Mouse (Mus musculus): ENCODE measurements around the gene Trp53i11. TPM values are rescaled to one million over a fixed set of nuclear protein-coding genes. Genes with fewer than 3 reads are reported as not detected.

Trp53i11 gene
- total RNA-seq (2021) (10 to 100 TPM; 58.6 to 64.7 TPM), polyA plus RNA-seq (2012; rRNA removed) (123 and 179 TPM in 2 replicates)
- long read RNA-seq, transcript Trp53i11-202 (8 exons, 2,703 nt), result minor isoform, 14 of 88 reads
- long read RNA-seq, transcript Trp53i11-201 (8 exons, 2,654 nt), result major isoform, 45 of 88 reads
- long read RNA-seq, partial matches to known transcripts, result 6 of 88 reads
- long read RNA-seq, other reads (novel, unspliced or antisense), result 23 of 88 reads

GRCm38 (mm10) chr2:93187323-93187996, at the start of gene Trp53i11:
Trp53i11 (plus strand) TSS chr2:93187548.
- DNase-seq, result peak; percentile 97

- no peak for DNase-seq
Observed at GRCm38 (mm10) chr2:93139476-93139875, 47.9 kb upstream of the Trp53i11 start.

DNA sequence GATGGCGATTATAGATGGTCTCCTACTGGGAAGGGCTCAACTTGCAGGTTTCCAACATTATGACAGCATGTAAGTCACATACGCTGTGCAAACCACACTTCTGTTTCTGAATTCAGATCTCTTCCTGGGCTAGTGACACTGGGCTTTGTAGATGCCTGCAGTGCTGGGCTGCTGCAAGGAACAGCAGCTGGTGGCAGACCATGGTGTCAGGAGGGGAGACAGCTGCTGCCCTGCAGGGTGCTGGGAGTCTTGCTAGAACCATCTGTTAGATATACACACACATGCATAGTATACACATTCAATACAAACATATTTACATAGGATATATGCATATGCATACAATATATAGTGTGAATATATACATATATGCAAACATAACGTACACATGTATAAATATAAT, 46.0 kb upstream of the Trp53i11 start:
- DNase-seq, result no peak

DNA sequence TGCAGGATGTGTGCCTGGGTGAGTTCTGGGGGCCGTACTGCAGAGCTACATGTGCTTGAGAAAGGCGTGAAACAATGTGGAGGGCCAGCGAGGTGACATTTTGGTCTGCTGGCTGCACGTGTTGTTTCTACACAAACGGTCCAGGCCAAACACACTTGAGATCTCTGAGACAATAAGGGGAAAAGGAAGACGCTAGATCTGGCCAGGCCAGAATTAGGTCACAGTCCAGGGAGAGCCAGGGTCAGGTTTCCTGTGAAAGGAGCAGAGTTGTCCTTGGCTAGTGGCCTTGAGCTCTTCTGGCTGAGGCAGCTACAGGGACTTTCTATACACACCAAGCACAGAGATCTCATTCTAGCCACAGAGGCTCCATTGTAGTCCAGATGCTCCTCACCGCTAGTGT, 44.7 kb upstream of the Trp53i11 start:
- peak; percentile 79 for DNase-seq

GRCm38 (mm10) chr2:93144126-93144525, 43.2 kb upstream of the Trp53i11 start:
- DNase-seq, result no peak

DNA sequence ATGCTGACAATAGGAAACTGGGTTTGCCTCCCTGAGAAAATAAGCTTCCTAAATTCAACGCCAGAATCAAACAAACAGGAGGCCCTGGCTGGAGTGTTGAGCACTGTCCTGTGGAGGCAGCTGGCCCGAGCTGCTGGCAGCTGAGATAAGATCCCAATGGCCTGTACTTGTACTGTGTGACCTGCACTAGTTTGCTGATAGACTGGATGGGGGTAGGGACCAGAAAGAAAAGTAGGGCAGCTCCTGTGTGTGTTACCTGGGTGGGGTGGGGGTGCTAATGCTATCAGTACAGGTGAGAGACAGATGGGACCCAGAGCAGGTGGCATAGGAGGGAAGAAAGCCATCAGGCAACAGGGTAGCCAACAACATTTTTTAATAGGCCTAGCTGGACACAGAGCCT, 37.3 kb upstream of the Trp53i11 start:
- no peak for DNase-seq

DNA sequence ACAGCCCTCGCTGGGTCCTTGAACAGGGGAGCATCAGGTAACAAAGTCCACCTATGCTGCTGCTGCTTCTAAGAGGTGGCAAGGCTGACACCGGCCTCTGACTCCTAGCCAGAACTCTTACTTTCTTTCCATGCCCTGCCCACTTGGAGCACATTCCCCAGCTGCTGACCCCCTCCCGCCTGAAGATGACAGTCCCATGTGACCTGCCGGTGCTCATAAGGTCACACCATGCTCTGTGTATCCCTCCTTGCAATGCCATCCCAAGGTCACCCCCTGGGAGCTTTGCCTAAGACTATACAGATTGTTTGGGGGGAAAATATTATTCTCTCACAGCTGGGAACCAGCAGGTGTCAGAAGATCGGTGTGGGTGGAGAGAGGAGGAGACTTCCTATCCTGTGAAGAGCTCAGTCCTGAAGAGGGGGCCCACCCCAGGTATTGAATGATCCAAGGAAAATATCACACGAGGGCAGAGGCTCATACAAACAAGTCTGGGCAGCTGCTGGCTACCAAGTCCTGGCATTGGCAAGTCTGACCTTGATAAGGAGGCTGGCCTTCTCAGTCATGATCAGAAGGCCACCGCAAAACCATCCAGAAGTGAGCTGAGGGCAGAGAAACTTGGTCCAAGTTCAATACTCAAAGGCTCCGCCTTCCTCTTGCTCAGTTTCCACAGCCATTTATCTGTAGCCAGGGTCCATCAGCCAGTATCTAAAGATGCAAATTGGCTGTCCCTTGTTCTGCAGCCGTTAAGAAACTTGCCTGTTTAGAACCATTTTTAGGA, 36.5 kb upstream of the Trp53i11 start:
- peak; percentile 52 for DNase-seq

DNA sequence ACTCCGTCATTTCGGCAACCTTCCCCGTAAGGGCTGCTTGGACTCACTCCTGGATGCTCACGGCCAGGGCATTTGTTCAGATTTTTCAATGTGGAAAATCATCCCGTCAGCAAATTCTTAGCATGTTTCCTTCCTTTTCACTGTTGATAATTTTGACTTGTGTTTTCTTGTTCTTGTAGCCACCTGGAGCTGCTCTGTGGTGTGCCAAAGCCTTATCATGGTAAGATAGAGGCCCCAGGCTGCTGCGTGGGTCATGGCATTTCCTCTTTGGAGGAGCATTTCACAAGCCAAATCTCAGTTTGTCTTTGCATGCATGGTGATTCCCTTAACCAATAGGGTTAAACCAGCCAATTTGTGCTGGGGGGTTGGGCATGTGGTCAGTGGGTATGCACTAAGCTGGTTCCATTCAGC, 35.2 kb upstream of the Trp53i11 start:
- DNase-seq, result no peak

DNA sequence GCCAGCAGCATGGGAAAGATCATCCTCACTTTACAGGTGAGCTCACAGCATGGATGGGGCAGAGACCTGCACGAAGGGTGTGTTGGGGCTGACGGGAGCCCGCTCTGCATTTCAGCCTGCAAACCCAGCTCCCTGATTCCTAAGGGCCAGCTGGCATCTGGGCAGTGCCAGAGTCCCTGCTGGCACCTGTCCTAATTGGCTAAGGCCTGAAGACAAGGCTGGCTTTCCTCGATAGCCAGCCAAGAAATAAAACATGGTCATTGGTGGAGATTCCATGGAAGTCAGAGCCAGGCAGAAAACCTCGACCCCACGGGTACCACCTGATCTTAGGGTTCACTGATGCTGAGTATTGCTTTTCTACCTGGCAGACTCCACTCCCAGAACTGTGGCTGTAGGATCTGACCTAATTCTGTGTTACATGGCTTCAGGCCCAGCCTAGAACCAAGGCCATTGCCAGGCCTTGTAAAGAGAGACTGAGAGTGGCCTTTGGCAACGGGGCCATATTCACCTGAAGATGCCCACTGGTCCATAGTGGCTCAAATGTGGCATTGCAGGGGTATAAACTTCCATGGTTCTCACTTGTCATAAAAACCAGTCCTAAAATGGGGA, 34.4 kb upstream of the Trp53i11 start:
- DNase-seq, result peak; percentile 55

- DNase-seq, result no peak
Observed at GRCm38 (mm10) chr2:93153833-93154232, 33.5 kb upstream of the Trp53i11 start.

GRCm38 (mm10) chr2:93154486-93155032, 32.8 kb upstream of the Trp53i11 start:
- no peak for DNase-seq

GRCm38 (mm10) chr2:93160467-93161035, 26.8 kb upstream of the Trp53i11 start:
- DNase-seq, result no peak

DNA sequence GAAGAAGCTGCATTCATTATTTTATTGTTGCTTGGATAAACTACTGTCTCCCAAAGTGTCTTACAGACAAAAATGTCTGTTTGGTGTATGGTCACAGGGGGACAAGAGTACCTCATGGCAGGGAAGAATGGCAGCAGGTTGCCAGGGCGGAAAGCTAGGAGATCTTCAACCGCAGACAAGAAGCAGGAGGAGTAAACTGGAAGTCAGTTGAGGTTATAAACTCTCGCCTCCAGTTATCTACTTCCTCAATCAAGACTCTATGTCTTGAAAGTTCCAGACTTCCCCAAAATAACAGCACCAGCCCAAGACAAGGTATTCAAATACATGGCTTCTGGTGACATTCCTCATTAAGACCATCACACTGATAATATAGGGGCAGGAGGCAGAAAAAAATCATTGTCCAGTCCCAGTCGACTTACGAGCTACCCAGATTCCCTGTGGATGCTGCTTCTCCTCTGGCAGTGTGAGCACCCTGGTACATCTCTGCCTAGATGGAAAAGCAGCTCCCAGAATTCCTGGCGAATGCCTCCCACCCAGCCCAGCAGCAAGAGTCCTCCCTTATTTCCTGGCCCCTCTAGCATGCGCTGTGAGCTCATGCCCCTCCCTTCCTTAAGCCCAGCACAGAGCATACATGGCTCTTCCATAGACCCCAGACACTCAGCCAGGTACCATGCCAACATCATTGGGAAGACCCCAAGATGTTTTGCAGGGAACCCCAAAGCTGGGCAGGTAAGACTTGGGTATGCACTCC, 25.3 kb upstream of the Trp53i11 start:
- DNase-seq, result no peak

- no peak for DNase-seq
Observed at GRCm38 (mm10) chr2:93162791-93163190, 24.6 kb upstream of the Trp53i11 start.

DNA sequence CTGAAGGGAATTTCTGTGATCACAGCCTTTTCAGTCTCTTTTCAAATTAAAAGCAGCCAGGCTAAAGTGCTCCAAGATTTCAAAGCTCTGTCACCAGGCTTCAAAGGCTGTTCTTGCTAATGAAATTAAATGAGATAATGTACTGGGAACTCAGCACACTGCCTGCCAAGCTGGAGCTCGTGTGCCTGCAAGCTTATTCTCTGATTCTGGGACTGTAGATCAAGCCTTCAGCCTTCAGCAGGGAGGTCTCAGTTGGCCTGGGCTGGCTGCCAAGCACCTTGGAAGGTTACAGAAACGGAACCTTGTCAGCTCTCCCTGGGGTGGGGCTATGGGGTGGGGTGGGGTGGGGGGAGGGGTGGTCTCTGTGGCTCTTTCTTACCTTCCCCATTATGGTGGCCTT, 24.0 kb upstream of the Trp53i11 start:
- DNase-seq, result peak; percentile 69

GRCm38 (mm10) chr2:93163750-93164335, 23.5 kb upstream of the Trp53i11 start:
- DNase-seq, result no peak

DNA sequence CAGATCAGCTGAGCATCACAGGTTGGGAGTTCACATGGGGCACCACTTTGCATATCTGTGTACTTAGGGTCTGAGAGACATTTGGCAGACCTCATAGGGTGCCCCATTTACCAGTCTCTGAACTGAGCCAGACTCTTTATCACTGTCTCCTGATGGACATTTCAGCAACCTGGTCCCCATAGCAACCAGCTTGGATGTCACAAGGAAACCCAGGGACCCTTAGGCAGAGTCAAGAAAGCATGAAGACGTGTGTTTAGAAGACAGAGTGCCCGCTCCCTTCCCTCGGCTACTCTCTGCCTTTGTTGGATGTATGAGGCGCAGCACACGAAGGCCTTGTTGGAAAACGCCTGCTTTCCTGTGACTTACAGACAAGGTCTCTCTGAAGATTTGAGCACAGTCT, 21.1 kb upstream of the Trp53i11 start:
- DNase-seq, result no peak

DNA sequence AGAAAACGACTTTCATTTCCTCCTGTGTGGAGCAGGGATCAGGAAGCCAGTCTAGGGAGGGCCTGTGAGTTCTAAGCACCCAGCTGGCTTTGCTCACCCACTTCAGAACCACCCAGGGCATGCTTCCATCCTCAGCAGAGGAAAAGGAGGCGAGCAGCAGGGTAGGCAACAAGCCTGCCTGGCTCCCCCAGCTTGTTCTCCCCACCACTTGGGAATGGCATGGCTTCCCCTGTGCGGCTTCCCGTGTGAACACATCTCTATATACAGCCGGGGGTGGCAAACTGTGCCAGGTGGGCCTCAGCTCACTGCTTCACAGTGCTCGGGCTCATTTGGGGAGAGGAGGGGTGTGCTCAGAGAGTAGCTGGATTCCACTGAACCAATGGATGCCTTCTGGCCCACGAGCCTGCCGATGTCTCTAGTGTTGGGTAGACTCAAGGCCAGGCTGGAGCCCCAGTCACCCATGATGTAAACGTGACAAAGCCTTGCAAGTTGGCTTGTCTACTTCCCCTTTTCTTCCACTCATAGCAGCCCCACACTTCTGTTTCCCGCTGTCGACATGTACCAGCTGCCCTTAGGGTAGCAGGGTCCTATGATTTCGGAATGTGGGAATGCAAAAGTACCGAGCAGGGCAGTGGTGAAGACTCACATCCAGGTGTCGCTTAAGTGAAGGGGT, 20.5 kb upstream of the Trp53i11 start:
- DNase-seq, result no peak

DNA sequence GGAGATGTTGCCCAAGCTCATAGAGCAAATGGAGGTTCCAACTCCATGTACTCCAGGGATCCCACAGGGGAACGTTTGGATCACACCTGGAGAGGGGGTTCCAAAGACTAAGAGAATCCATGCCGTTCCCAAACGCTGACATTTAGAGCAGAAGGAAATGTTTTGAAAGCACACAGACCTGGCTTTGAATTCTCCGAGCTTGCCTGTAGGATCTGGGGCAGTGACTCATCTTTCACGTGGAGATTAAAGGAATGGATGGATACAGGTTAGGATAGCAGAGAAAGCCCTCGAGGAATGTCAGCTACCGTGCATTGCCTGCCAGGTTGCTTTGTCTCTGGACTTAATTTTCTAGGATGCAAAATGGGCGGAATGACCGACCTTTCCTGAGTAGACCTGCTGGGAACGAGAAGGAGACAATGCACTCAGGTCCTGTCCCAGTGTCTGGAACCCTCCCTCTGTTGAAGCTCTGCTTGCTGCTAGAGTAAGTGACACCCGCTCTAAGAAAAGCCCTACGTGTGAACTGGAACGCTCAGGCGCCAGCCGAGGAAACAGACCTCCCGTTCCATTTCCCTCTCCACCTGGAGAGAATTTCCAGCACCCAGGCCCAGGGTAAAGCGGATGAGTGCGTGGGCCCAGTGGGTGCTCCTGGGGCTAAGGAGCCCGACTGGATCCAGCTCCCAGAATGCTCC, 17.0 kb upstream of the Trp53i11 start:
- DNase-seq, result no peak

GRCm38 (mm10) chr2:93170845-93171200, 16.5 kb upstream of the Trp53i11 start:
- DNase-seq, result no peak
